In the genomic region with DNA sequence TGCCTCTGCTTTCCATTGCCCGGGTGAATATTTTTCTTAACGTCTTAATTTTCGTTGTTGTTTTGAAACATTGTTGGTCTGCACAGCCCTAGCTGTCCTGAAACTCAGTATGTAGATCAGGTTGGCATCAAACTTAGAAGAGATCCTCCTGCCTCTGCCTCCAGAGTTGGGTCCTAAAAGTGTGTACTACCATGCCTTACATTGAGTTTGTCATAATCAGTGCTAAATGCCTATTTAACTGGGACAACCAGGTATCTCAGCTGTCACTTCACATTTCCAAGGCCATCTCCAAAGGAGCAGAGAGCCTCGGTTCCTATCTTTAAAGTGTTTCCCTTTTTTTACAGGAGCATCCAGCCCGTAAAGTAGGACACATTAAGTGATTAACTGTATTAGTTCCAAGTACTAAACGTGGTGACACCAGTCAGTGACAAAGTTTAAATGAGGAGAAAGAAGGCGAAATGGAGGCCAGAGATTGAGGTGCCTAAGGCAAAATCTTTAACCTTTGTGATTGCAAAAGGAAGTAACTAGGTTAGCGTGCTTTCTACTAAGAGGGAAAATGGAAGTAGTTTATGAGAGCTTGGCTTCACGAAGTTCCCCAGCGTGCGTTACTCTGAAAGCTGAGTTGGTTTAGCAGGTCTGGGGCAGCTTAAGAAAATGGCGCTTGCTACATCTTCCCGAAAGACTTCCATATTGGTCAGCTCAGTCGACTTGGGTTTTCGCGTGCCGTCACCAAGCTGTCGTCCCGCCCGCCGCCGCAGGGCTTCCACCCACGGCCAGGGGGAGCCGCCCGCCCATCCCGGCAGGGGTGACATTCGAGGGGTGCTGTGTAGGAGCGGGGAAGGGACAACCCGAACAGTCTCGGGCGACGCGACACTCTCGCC, we compare ENCODE assay signal across 1 mouse cellular context.
TF ChIP-seq lines count a peak whose summit lies in the region.

No protein-coding gene starts in this region.

TF ChIP-seq in ES-E14, 5 proteins besides CTCF, POLR2A, EP300 and RAD21 (continued from another document):
- 0 out of 2 replicates have a peak, but pooled peaks have one; percentile 6 for TF ChIP-seq ZC3H11A (IDR thresholded peaks at IDR 0.05; ENCODE audit: borderline replicate concordance, low read depth, low read length)
- 0 out of 2 replicates have a peak, but pooled peaks have one; percentile 11 for TF ChIP-seq MAFK (IDR thresholded peaks at IDR 0.05; ENCODE audit: insufficient read depth, low read depth, low read length)
